Mouse (Mus musculus) frontal cortex, postnatal 10 days (tissue): ENCODE results near the gene Rcan1.

ENCODE experiments used
- DNase-seq, 2 experiments: peaks; one replicate each; pipeline ENCODE4 v3.0.0; 2022; ENCODE audit warnings: low spot score in 2 of 2, mixed read lengths in 1 of 2

Rcan1 gene

GRCm38 (mm10) chr16:92468459-92468858 is 2.2 kb downstream of the Rcan1 start:
- no peak for DNase-seq

GRCm38 (mm10) chr16:92467041-92467440 is 3.6 kb downstream of the Rcan1 start:
- no peak for DNase-seq

- peak; percentile 96 to 97 for DNase-seq
Measured at GRCm38 (mm10) chr16:92465642-92466526, 4.8 kb downstream of the Rcan1 start.

GRCm38 (mm10) chr16:92465226-92465625 is 5.4 kb downstream of the Rcan1 start:
- no peak for DNase-seq

GRCm38 (mm10) chr16:92464390-92464972 is 6.2 kb downstream of the Rcan1 start:
- DNase-seq = no peak

GRCm38 (mm10) chr16:92461412-92461811 is 9.3 kb downstream of the Rcan1 start:
- DNase-seq = no peak

GRCm38 (mm10) chr16:92457594-92457993 is 13.1 kb downstream of the Rcan1 start:
- peak in 1 of 2 experiments; percentile 51 for DNase-seq

GRCm38 (mm10) chr16:92455969-92456368 is 14.7 kb downstream of the Rcan1 start:
- DNase-seq = no peak

- DNase-seq = no peak
Measured at GRCm38 (mm10) chr16:92455488-92455887, 15.2 kb downstream of the Rcan1 start.

- DNase-seq = no peak
Measured at GRCm38 (mm10) chr16:92454495-92454894, 16.2 kb downstream of the Rcan1 start.

GRCm38 (mm10) chr16:92454002-92454401 is 16.7 kb downstream of the Rcan1 start:
- no peak for DNase-seq

- DNase-seq = no peak
Measured at GRCm38 (mm10) chr16:92452609-92453008, 18.1 kb downstream of the Rcan1 start.

GRCm38 (mm10) chr16:92451516-92452072 is 19.1 kb downstream of the Rcan1 start:
- no peak for DNase-seq

GRCm38 (mm10) chr16:92450331-92450730 is 20.3 kb downstream of the Rcan1 start:
- DNase-seq = no peak

GRCm38 (mm10) chr16:92449080-92449479 is 21.6 kb downstream of the Rcan1 start:
- no peak for DNase-seq

- no peak for DNase-seq
Measured at GRCm38 (mm10) chr16:92445377-92445776, 25.3 kb downstream of the Rcan1 start.

- no peak for DNase-seq
Measured at GRCm38 (mm10) chr16:92443644-92444113, 27.0 kb downstream of the Rcan1 start.

GRCm38 (mm10) chr16:92442946-92443345 is 27.7 kb downstream of the Rcan1 start:
- no peak for DNase-seq

GRCm38 (mm10) chr16:92442150-92442549 is 28.5 kb downstream of the Rcan1 start:
- DNase-seq = no peak

- no peak for DNase-seq
Measured at GRCm38 (mm10) chr16:92441203-92441602, 29.5 kb downstream of the Rcan1 start.

GRCm38 (mm10) chr16:92440229-92440628 is 30.4 kb downstream of the Rcan1 start:
- DNase-seq = no peak

- DNase-seq = no peak
Measured at GRCm38 (mm10) chr16:92439775-92440174, 30.9 kb downstream of the Rcan1 start.
